Mouse (Mus musculus): ENCODE measurements around the gene Batf. TPM values are rescaled to one million over a fixed set of nuclear protein-coding genes. Genes with fewer than 3 reads are reported as not detected.

The Batf gene
- polyA plus RNA-seq, 1 experiment from 2014 or later = 2.5 TPM

DNA sequence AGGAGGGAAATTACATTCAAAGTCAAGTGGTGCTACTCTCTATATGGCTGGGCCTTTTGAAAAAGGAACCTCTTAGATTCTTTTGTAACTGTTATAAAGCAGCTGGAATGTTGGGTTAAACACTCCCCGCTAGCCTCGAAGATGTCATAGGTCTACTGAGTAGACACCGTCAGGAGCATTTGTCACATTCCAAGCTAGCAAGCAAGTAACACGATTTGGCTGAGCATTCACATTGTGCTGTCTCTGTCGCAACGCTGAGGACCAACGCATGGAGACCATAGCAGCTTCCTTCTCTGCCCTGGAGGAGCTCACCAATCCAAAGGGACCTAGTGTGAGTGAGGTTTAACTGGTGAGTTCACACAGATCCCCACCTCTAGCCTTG is 14.4 kb downstream of the Batf start:
- Histone ChIP-seq H3K27me3 (ENCODE audit: insufficient read depth, low read length) (no peaks in the 10 kb centered on the region), H3K4me2 (no peak overlapping the region), H3K27ac (ENCODE audit: low read depth) (peak overlapping the region; percentile 19; the same call in 1 of the 2 replicates), H3K36me3 (ENCODE audit: insufficient read depth) (no peaks in the 10 kb centered on the region), H3K4me3 (ENCODE audit: low read depth, low read length) (no peak overlapping the region), H3K9me3 (ENCODE audit: low read depth, low read length) (no peaks in the 10 kb centered on the region), H3K4me1 (ENCODE audit: insufficient read depth) (peaks cover 12% of the 10 kb centered on the region; the same call in 1 of the 2 replicates), H3K9ac (no peak overlapping the region)
- TF ChIP-seq CTCF (IDR thresholded peaks at IDR 0.05; ENCODE audit: low read depth) = no peak
- ATAC-seq (ENCODE audit: insufficient read depth) (no peak), DNase-seq (peak; percentile 56)
- 37% methylated on average over 7 of the region's 7 CpGs for WGBS

DNA sequence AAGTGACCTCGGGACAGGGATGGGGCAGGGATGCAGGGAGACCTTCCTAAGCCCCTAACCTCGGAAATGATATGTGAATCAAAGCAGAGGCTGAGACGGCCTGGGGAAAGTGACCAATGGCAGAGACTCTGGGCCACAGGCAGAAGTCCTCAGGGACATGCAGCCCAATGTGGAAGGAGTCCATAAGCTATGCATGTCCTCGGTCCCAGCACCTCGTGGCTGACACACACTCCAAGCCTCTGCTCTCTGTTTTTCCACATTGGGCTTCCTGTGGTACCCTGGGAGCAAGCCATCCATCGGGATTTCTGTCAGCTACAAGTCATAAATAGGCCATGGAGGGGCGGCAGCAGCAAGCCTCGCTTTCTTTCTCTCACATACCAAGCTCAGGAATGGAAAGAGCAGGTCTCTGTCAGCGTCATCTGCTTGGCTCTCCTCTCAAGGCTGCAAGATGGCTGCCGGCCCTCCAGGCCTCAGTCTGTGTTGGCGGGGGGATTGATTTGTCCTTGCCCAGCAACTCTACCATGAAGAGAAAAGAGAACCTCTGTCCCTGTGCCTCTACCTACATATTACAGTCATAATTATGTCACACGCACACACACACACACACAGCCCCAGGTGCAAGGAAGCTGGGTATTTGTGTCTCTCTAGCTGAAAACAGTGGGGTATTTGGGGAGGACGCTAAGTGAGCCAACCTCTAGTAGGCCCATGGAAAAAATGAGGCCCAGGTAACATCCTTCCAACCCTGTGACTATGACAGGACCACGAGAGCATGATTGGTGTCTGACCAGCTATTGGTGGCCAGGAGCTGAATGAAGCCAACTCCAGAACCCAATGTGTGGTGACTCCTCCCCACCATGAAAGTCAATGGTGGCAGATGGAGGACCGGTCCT is 15.9 kb downstream of the Batf start:
- Histone ChIP-seq H3K9me3 (ENCODE audit: low read depth, low read length) (no peaks in the 10 kb centered on the region), H3K36me3 (ENCODE audit: insufficient read depth) (no peaks in the 10 kb centered on the region), H3K27ac (ENCODE audit: low read depth) (no peak overlapping the region), H3K4me3 (ENCODE audit: low read depth, low read length) (no peak overlapping the region), H3K4me1 (ENCODE audit: insufficient read depth) (peaks cover 13% of the 10 kb centered on the region; the same call in 1 of the 2 replicates), H3K27me3 (ENCODE audit: insufficient read depth, low read length) (no peaks in the 10 kb centered on the region), H3K9ac (no peak overlapping the region), H3K4me2 (no peak overlapping the region)
- ATAC-seq (ENCODE audit: insufficient read depth) (no peak), DNase-seq (no peak)
- WGBS = 77% methylated on average over 15 of the region's 15 CpGs
- no peak for TF ChIP-seq CTCF (IDR thresholded peaks at IDR 0.05; ENCODE audit: low read depth)

GRCm38 (mm10) chr12:85703507-85703906 is 17.0 kb downstream of the Batf start:
- WGBS = 61% methylated on average over 3 of the region's 3 CpGs
- Histone ChIP-seq H3K9me3 (ENCODE audit: low read depth, low read length) (no peaks in the 10 kb centered on the region), H3K27ac (ENCODE audit: low read depth) (no peak overlapping the region), H3K27me3 (ENCODE audit: insufficient read depth, low read length) (no peaks in the 10 kb centered on the region), H3K4me2 (no peak overlapping the region), H3K4me1 (ENCODE audit: insufficient read depth) (peaks cover 13% of the 10 kb centered on the region; the same call in 1 of the 2 replicates), H3K9ac (no peak overlapping the region), H3K4me3 (ENCODE audit: low read depth, low read length) (no peak overlapping the region), H3K36me3 (ENCODE audit: insufficient read depth) (no peaks in the 10 kb centered on the region)
- DNase-seq (no peak), ATAC-seq (ENCODE audit: insufficient read depth) (no peak)
- TF ChIP-seq CTCF (IDR thresholded peaks at IDR 0.05; ENCODE audit: low read depth) = no peak

- no peak for TF ChIP-seq CTCF (IDR thresholded peaks at IDR 0.05; ENCODE audit: low read depth)
- H3K9me3 ChIP-seq (ENCODE audit: low read depth, low read length) = no peaks in the 10 kb centered on the region
- peaks cover 13% of the 10 kb centered on the region; the same call in 1 of the 2 replicates for H3K4me1 ChIP-seq (ENCODE audit: insufficient read depth)
- no peak overlapping the region for H3K4me2 ChIP-seq
- H3K9ac ChIP-seq = no peak overlapping the region
- no peaks in the 10 kb centered on the region for H3K36me3 ChIP-seq (ENCODE audit: insufficient read depth)
- H3K4me3 ChIP-seq (ENCODE audit: low read depth, low read length) = no peak overlapping the region
- no peak for DNase-seq
- no peak for ATAC-seq (ENCODE audit: insufficient read depth)
- 66% methylated on average over 7 of the region's 7 CpGs for WGBS
- H3K27me3 ChIP-seq (ENCODE audit: insufficient read depth, low read length) = no peaks in the 10 kb centered on the region
- H3K27ac ChIP-seq (ENCODE audit: low read depth) = peak overlapping the region; percentile 75; the same call in 1 of the 2 replicates
These were observed 18.1 kb downstream of the Batf start for GRCm38 (mm10) chr12:85704566-85704965.

DNA sequence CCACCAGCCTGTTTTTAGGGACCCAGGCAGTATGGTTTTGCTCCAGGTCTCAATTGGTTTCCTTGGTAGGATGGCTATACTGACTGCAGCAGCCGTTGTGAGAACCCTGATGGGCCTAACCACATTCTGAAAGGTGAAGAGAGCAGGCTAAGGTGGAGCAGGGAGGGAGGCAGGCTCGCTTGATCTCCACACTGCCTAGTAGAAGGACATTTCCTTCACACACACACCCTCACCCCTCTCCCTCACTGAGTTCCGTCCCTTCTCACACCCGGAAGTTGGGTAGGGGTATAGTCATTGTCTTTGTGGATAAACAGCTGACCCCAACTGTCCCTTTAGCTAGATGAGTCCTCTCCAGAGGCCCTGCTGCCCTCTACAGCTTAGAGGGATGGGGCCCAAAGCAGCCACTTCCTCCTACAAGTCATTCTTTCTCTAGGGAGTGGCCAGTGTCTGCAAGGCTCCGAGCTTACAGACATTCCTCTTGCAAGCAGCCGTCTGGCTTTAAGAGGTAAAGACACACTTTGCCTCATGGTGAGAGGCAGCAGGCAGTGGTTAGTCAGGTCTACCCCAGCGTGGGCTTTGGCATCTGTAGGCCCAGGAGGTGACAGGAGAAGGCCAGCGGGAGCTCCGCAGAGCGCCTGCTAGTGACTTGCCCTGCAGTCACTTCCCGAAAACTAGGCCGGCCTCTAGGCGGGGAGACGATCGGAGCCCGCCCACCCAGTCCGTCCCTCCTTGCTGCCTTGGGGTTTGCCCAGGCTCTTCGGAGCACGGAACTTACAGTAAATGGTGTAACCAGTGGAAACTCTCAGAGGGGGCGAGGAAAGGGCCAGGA is 18.7 kb downstream of the Batf start:
- H3K27me3 ChIP-seq (ENCODE audit: insufficient read depth, low read length) = no peaks in the 10 kb centered on the region
- WGBS = 8% methylated on average over 20 of the region's 20 CpGs
- H3K9ac ChIP-seq = peak overlapping the region; percentile 62
- peak; percentile 6; the same call in 1 of the 2 replicates for TF ChIP-seq CTCF (IDR thresholded peaks at IDR 0.05; ENCODE audit: low read depth)
- ATAC-seq (ENCODE audit: insufficient read depth) (peak; percentile 91), DNase-seq (peak; percentile 89)
- peak overlapping the region; percentile 75 for H3K27ac ChIP-seq (ENCODE audit: low read depth)
- peaks cover 9% of the 10 kb centered on the region; the same call in 1 of the 2 replicates for H3K4me1 ChIP-seq (ENCODE audit: insufficient read depth)
- peak overlapping the region; percentile 36 for H3K4me3 ChIP-seq (ENCODE audit: low read depth, low read length)
- no peaks in the 10 kb centered on the region for H3K36me3 ChIP-seq (ENCODE audit: insufficient read depth)
- peak overlapping the region; percentile 88 for H3K4me2 ChIP-seq
- no peaks in the 10 kb centered on the region for H3K9me3 ChIP-seq (ENCODE audit: low read depth, low read length)

DNA sequence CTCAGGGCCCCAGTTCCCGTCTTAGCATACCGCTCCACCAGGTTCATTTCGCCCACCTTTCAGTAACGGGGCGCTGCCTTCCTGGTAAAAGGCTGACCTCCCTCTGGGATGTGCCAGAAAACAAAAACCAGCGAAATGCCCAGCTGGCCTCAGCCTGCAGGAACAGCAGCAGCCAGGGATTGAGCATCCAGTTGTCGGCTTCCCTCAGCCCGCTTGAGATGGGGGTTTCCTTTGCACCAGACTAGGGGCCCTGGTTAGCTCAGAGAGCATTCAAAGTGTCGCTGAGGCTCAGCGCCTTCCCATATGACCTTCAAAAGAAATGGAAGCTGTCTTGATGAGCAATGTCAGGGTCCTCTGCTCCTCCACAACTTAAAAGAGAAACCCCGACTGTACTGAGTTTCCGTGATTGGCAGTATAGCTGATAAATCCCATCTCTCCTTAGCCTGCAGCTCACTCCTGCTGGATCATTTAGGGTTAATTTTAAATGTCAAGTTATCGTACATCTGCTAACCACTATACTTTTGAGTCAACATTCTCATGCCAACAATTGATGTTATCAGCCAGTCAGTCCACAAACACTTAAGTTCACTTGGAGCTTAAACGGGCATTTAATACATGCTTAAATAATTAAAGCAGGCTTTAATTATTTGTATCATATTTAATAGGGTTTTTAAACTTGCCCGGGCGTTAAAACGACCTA is 19.5 kb downstream of the Batf start:
- TF ChIP-seq CTCF (IDR thresholded peaks at IDR 0.05; ENCODE audit: low read depth) = no peak
- WGBS = 13% methylated on average over 17 of the region's 17 CpGs
- peaks cover 9% of the 10 kb centered on the region; the same call in 1 of the 2 replicates for H3K4me1 ChIP-seq (ENCODE audit: insufficient read depth)
- H3K36me3 ChIP-seq (ENCODE audit: insufficient read depth) = no peaks in the 10 kb centered on the region
- peak overlapping the region; percentile 62 for H3K9ac ChIP-seq
- H3K4me2 ChIP-seq = peak overlapping the region; percentile 88
- DNase-seq (no peak), ATAC-seq (ENCODE audit: insufficient read depth) (peak; percentile 55)
- H3K9me3 ChIP-seq (ENCODE audit: low read depth, low read length) = no peaks in the 10 kb centered on the region
- H3K4me3 ChIP-seq (ENCODE audit: low read depth, low read length) = peak overlapping the region; percentile 36
- H3K27ac ChIP-seq (ENCODE audit: low read depth) = peak overlapping the region; percentile 75
- no peaks in the 10 kb centered on the region for H3K27me3 ChIP-seq (ENCODE audit: insufficient read depth, low read length)

All from lung, embryonic 14.5 days (tissue).